Mouse (Mus musculus): ENCODE data around the gene Zfp341. TPM values are rescaled to one million over a fixed set of nuclear protein-coding genes. Genes with fewer than 3 reads are reported as not detected.

Gene Zfp341
- polyA plus RNA-seq, 1 experiment from 2014 or later: 1.00 TPM

GRCm38 (mm10) chr2:154572996-154573395, 40.1 kb upstream of the Zfp341 start:
- Histone ChIP-seq H3K9ac (no peak overlapping the region), H3K27me3 (no peaks in the 10 kb centered on the region), H3K36me3 (no peaks in the 10 kb centered on the region), H3K4me3 (replicated peaks) (no peak overlapping the region), H3K9me3 (replicated peaks) (no peaks in the 10 kb centered on the region), H3K4me2 (no peak overlapping the region), H3K27ac (no peak overlapping the region), H3K4me1 (peaks cover 26% of the 10 kb centered on the region)
- no peak for ATAC-seq (replicated peaks; ENCODE audit: low FRiP score)
- WGBS: 82% methylated on average over 3 of the region's 3 CpGs

GRCm38 (mm10) chr2:154574271-154574670, 38.8 kb upstream of the Zfp341 start:
- H3K4me1 ChIP-seq: peaks cover 14% of the 10 kb centered on the region; the same call in 1 of the 2 replicates
- ATAC-seq (replicated peaks; ENCODE audit: low FRiP score): no peak
- no peaks in the 10 kb centered on the region for H3K9me3 ChIP-seq (replicated peaks)
- no peak overlapping the region for H3K27ac ChIP-seq
- H3K36me3 ChIP-seq: no peaks in the 10 kb centered on the region
- no peak overlapping the region for H3K4me3 ChIP-seq (replicated peaks)
- H3K9ac ChIP-seq: no peak overlapping the region
- no peaks in the 10 kb centered on the region for H3K27me3 ChIP-seq
- H3K4me2 ChIP-seq: no peak overlapping the region
- WGBS: 55% methylated on average over 7 of the region's 7 CpGs

GRCm38 (mm10) chr2:154576876-154577743, 36.0 kb upstream of the Zfp341 start:
- H3K27ac ChIP-seq: no peak overlapping the region
- 0 out of 2 replicates have a peak, but pooled peaks cover 4% of the 10 kb centered on the region for H3K4me1 ChIP-seq
- WGBS: 51% methylated on average over 12 of the region's 12 CpGs
- no peaks in the 10 kb centered on the region for H3K9me3 ChIP-seq (replicated peaks)
- H3K9ac ChIP-seq: no peak overlapping the region
- H3K4me3 ChIP-seq (replicated peaks): no peak overlapping the region
- H3K4me2 ChIP-seq: no peak overlapping the region
- H3K27me3 ChIP-seq: no peaks in the 10 kb centered on the region
- ATAC-seq (replicated peaks; ENCODE audit: low FRiP score): no peak
- H3K36me3 ChIP-seq: no peaks in the 10 kb centered on the region

- Histone ChIP-seq H3K9ac (no peak overlapping the region), H3K27me3 (no peaks in the 10 kb centered on the region), H3K4me3 (replicated peaks) (no peak overlapping the region), H3K4me1 (0 out of 2 replicates have a peak, but pooled peaks cover 4% of the 10 kb centered on the region), H3K36me3 (no peaks in the 10 kb centered on the region), H3K9me3 (replicated peaks) (no peaks in the 10 kb centered on the region), H3K4me2 (no peak overlapping the region), H3K27ac (no peak overlapping the region)
- WGBS: 84% methylated on average over 6 of the region's 6 CpGs
- no peak for ATAC-seq (replicated peaks; ENCODE audit: low FRiP score)
Observed at GRCm38 (mm10) chr2:154577744-154578067, 35.4 kb upstream of the Zfp341 start.

- ATAC-seq (replicated peaks; ENCODE audit: low FRiP score): no peak
- no peak overlapping the region for H3K27ac ChIP-seq
- H3K4me1 ChIP-seq: peaks cover 11% of the 10 kb centered on the region; the same call in 1 of the 2 replicates
- no peak overlapping the region for H3K9ac ChIP-seq
- H3K36me3 ChIP-seq: no peaks in the 10 kb centered on the region
- H3K4me3 ChIP-seq (replicated peaks): no peak overlapping the region
- no peaks in the 10 kb centered on the region for H3K27me3 ChIP-seq
- no peaks in the 10 kb centered on the region for H3K9me3 ChIP-seq (replicated peaks)
- 79% methylated on average over 8 of the region's 8 CpGs for WGBS
- H3K4me2 ChIP-seq: no peak overlapping the region
Observed at GRCm38 (mm10) chr2:154580586-154580985, 32.5 kb upstream of the Zfp341 start.

GRCm38 (mm10) chr2:154581421-154581820, 31.7 kb upstream of the Zfp341 start:
- H3K9ac ChIP-seq: no peak overlapping the region
- no peaks in the 10 kb centered on the region for H3K9me3 ChIP-seq (replicated peaks)
- 94% methylated on average over 1 of the region's 1 CpGs for WGBS
- ATAC-seq (replicated peaks; ENCODE audit: low FRiP score): no peak
- H3K4me3 ChIP-seq (replicated peaks): no peak overlapping the region
- no peak overlapping the region for H3K4me2 ChIP-seq
- H3K4me1 ChIP-seq: peaks cover 11% of the 10 kb centered on the region; the same call in 1 of the 2 replicates
- H3K36me3 ChIP-seq: peaks cover 3% of the 10 kb centered on the region
- no peaks in the 10 kb centered on the region for H3K27me3 ChIP-seq
- no peak overlapping the region for H3K27ac ChIP-seq

- Histone ChIP-seq H3K36me3 (peaks cover 17% of the 10 kb centered on the region), H3K27me3 (no peaks in the 10 kb centered on the region), H3K4me2 (no peak overlapping the region), H3K4me3 (replicated peaks) (no peak overlapping the region), H3K4me1 (peaks cover 8% of the 10 kb centered on the region; the same call in 1 of the 2 replicates), H3K27ac (no peak overlapping the region), H3K9ac (no peak overlapping the region), H3K9me3 (replicated peaks) (no peaks in the 10 kb centered on the region)
- ATAC-seq (replicated peaks; ENCODE audit: low FRiP score): no peak
- 65% methylated on average over 15 of the region's 15 CpGs for WGBS
Observed at GRCm38 (mm10) chr2:154583906-154584872, 28.9 kb upstream of the Zfp341 start.

- H3K36me3 ChIP-seq: peaks cover 17% of the 10 kb centered on the region
- 62% methylated on average over 17 of the region's 17 CpGs for WGBS
Observed at GRCm38 (mm10) chr2:154584931-154585601, 28.0 kb upstream of the Zfp341 start.

GRCm38 (mm10) chr2:154586405-154586804, 26.7 kb upstream of the Zfp341 start:
- H3K4me3 ChIP-seq (replicated peaks): no peak overlapping the region
- peaks cover 8% of the 10 kb centered on the region; the same call in 1 of the 2 replicates for H3K4me1 ChIP-seq
- H3K36me3 ChIP-seq: peaks cover 17% of the 10 kb centered on the region
- 79% methylated on average over 5 of the region's 5 CpGs for WGBS
- no peak overlapping the region for H3K9ac ChIP-seq
- H3K27ac ChIP-seq: no peak overlapping the region
- no peak for ATAC-seq (replicated peaks; ENCODE audit: low FRiP score)
- H3K9me3 ChIP-seq (replicated peaks): no peaks in the 10 kb centered on the region
- H3K27me3 ChIP-seq: no peaks in the 10 kb centered on the region
- no peak overlapping the region for H3K4me2 ChIP-seq

More at GRCm38 (mm10) chr2:154584931-154585601, 28.0 kb upstream of the Zfp341 start:
- no peak overlapping the region for H3K4me3 ChIP-seq (replicated peaks)
- H3K27ac ChIP-seq: no peak overlapping the region
- no peak overlapping the region for H3K4me2 ChIP-seq
- H3K4me1 ChIP-seq: peaks cover 8% of the 10 kb centered on the region; the same call in 1 of the 2 replicates
- no peaks in the 10 kb centered on the region for H3K9me3 ChIP-seq (replicated peaks)
- no peak for ATAC-seq (replicated peaks; ENCODE audit: low FRiP score)
- no peaks in the 10 kb centered on the region for H3K27me3 ChIP-seq
- no peak overlapping the region for H3K9ac ChIP-seq

GRCm38 (mm10) chr2:154589051-154589450, 24.0 kb upstream of the Zfp341 start:
- Histone ChIP-seq H3K4me1 (peaks cover 5% of the 10 kb centered on the region; the same call in 1 of the 2 replicates), H3K9ac (no peak overlapping the region), H3K4me3 (replicated peaks) (no peak overlapping the region), H3K4me2 (no peak overlapping the region), H3K27ac (no peak overlapping the region), H3K36me3 (peaks cover 33% of the 10 kb centered on the region), H3K27me3 (no peaks in the 10 kb centered on the region), H3K9me3 (replicated peaks) (no peaks in the 10 kb centered on the region)
- no peak for ATAC-seq (replicated peaks; ENCODE audit: low FRiP score)
- 81% methylated on average over 4 of the region's 4 CpGs for WGBS

GRCm38 (mm10) chr2:154591239-154591638, 21.9 kb upstream of the Zfp341 start:
- WGBS: 86% methylated on average over 3 of the region's 3 CpGs
- H3K27me3 ChIP-seq: no peaks in the 10 kb centered on the region
- H3K4me3 ChIP-seq (replicated peaks): no peak overlapping the region
- H3K36me3 ChIP-seq: peaks cover 42% of the 10 kb centered on the region
- H3K27ac ChIP-seq: no peak overlapping the region
- no peak overlapping the region for H3K9ac ChIP-seq
- no peaks in the 10 kb centered on the region for H3K4me1 ChIP-seq
- no peak for ATAC-seq (replicated peaks; ENCODE audit: low FRiP score)
- no peak overlapping the region for H3K4me2 ChIP-seq
- no peaks in the 10 kb centered on the region for H3K9me3 ChIP-seq (replicated peaks)
